Mouse (Mus musculus): ENCODE results near the gene Mrpl49. TPM values are rescaled to one million over a fixed set of nuclear protein-coding genes. Genes with fewer than 3 reads are reported as not detected.

Gene Mrpl49
- total RNA-seq (2021) = 10 to 100 TPM; 42.2 to 47.2 TPM
- long read RNA-seq, experiment 1, transcript Mrpl49-201 (4 exons, 1,764 nt) = major isoform, 30 of 39 reads
- long read RNA-seq, experiment 1, partial matches to known transcripts = 0 of 39 reads
- long read RNA-seq, experiment 1, other reads (novel, unspliced or antisense) = 9 of 39 reads
- long read RNA-seq, experiment 2, transcript Mrpl49-201 (4 exons, 1,764 nt) = major isoform, 32 of 33 reads
- long read RNA-seq, experiment 2, partial matches to known transcripts = 0 of 33 reads
- long read RNA-seq, experiment 2, other reads (novel, unspliced or antisense) = 1 of 33 reads

- DNase-seq = peak; percentile 99
These were observed at the start of gene Mrpl49, which contains the start of gene Fau for GRCm38 (mm10) chr19:6057313-6058096. Gene Mrpl49, minus strand, starts transcription at chr19:6057785. Gene Fau, plus strand, starts transcription at chr19:6057844.

- DNase-seq = no peak
These were observed 48.0 kb upstream of the Mrpl49 start, which contains the start of gene Naaladl1 for GRCm38 (mm10) chr19:6105586-6105985. Gene Naaladl1, plus strand, starts transcription at chr19:6105782.

GRCm38 (mm10) chr19:6104476-6104875, 46.9 kb upstream of the Mrpl49 start:
- DNase-seq = no peak

GRCm38 (mm10) chr19:6102169-6102853, 44.7 kb upstream of the Mrpl49 start:
- no peak for DNase-seq

GRCm38 (mm10) chr19:6101186-6101585, 43.6 kb upstream of the Mrpl49 start:
- DNase-seq = no peak

GRCm38 (mm10) chr19:6097847-6098246, 40.3 kb upstream of the Mrpl49 start:
- DNase-seq = no peak

GRCm38 (mm10) chr19:6094119-6094518, 36.5 kb upstream of the Mrpl49 start, which contains the start of gene AC131692.1:
Gene AC131692.1, plus strand, starts transcription at chr19:6094419.
- no peak for DNase-seq

GRCm38 (mm10) chr19:6088841-6089240, 31.3 kb upstream of the Mrpl49 start:
- no peak for DNase-seq

GRCm38 (mm10) chr19:6085417-6085879, 27.9 kb upstream of the Mrpl49 start:
- peak; percentile 22 to 41 for DNase-seq

- peak; percentile 97 to 99 for DNase-seq
These were observed 27.1 kb upstream of the Mrpl49 start, which contains the start of the genes Zfpl1 and Cdca5 for GRCm38 (mm10) chr19:6084478-6085248. Gene Zfpl1, minus strand, starts transcription at chr19:6084956. Gene Cdca5, plus strand, starts transcription at chr19:6084983.

GRCm38 (mm10) chr19:6082156-6082555, 24.6 kb upstream of the Mrpl49 start, which contains the start of gene Gm28374:
Gene Gm28374, minus strand, starts transcription at chr19:6082256.
- no peak for DNase-seq

- no peak for DNase-seq
These were observed 22.4 kb upstream of the Mrpl49 start, which contains the start of gene Tmem262 for GRCm38 (mm10) chr19:6079983-6080480. Gene Tmem262, plus strand, starts transcription at chr19:6080033.

- DNase-seq = peak; percentile 90 to 92
These were observed 19.2 kb upstream of the Mrpl49 start, which contains the start of gene Vps51 for GRCm38 (mm10) chr19:6076564-6077393. Gene Vps51, minus strand, starts transcription at chr19:6077231.

- DNase-seq = no peak
These were observed 16.3 kb upstream of the Mrpl49 start for GRCm38 (mm10) chr19:6073889-6074288.

GRCm38 (mm10) chr19:6071261-6071660, 13.7 kb upstream of the Mrpl49 start:
- no peak for DNase-seq

- no peak for DNase-seq
These were observed 13.1 kb upstream of the Mrpl49 start for GRCm38 (mm10) chr19:6070571-6071250.

- DNase-seq = no peak
These were observed 12.3 kb upstream of the Mrpl49 start for GRCm38 (mm10) chr19:6069851-6070250.

- DNase-seq = no peak
These were observed 11.4 kb upstream of the Mrpl49 start for GRCm38 (mm10) chr19:6068951-6069350.

- DNase-seq = peak; percentile 91 to 94
These were observed 10.3 kb upstream of the Mrpl49 start, which contains the start of gene Tm7sf2 for GRCm38 (mm10) chr19:6067724-6068415. Gene Tm7sf2, minus strand, starts transcription at chr19:6068373.
